Mouse (Mus musculus) ES-E14 (cell line): ENCODE measurements around the gene Arhgap40. TPM values are rescaled to one million over a fixed set of nuclear protein-coding genes. Genes with fewer than 3 reads are reported as not detected.

ENCODE experiments used
- DNase-seq: peaks from one replicate; pipeline ENCODE4 v3.0.0-alpha.2; 2013; ENCODE audit warnings: low read depth, low spot score
- H3K27ac ChIP-seq: 2 replicates; pipeline ENCODE4 v1.5.1; 2012; ENCODE audit warnings: low read depth, mild to moderate bottlenecking, low read length, moderate library complexity, mixed read lengths; ENCODE audit not compliant: poor library complexity, insufficient read depth, severe bottlenecking
- H3K36me3 ChIP-seq: 2 replicates; pipeline ENCODE4 v1.6.1; 2012; ENCODE audit warnings: mild to moderate bottlenecking, low read length, moderate library complexity, mixed read lengths; ENCODE audit not compliant: control insufficient read depth, poor library complexity, insufficient read depth, severe bottlenecking
- H3K4me1 ChIP-seq, 2 experiments: fragments of 150-350 bp in 1 of 2; sonication (generic) in 1 of 2; 2 replicates each; pipeline ENCODE4 v1.6.1; 2012; ENCODE audit warnings: low read length in 2 of 2, mild to moderate bottlenecking in 1 of 2, mixed read lengths in 1 of 2; ENCODE audit not compliant: control insufficient read depth in 2 of 2, insufficient read depth in 2 of 2, poor library complexity in 1 of 2
- H3K4me3 ChIP-seq, 2 experiments: fragments of 150-350 bp in 1 of 2; sonication (generic) in 1 of 2; 2 replicates each; pipeline ENCODE4 v1.5.1; 2012; ENCODE audit warnings: low read length in 2 of 2, low read depth in 1 of 2, mild to moderate bottlenecking in 1 of 2, mixed read lengths in 1 of 2; ENCODE audit not compliant: insufficient read depth in 1 of 2, poor library complexity in 1 of 2, severe bottlenecking in 1 of 2
- H3K9ac ChIP-seq: 2 replicates; pipeline ENCODE4 v1.6.1; 2012; ENCODE audit warnings: low read depth, mild to moderate bottlenecking, low read length, mixed read lengths; ENCODE audit not compliant: poor library complexity, insufficient read depth, severe bottlenecking
- H3K9me3 ChIP-seq: fragments of 150-350 bp; sonication (generic); 2 replicates; pipeline ENCODE4 v1.6.1; 2012; ENCODE audit warnings: low read depth, mild to moderate bottlenecking, low read length; ENCODE audit not compliant: control insufficient read depth, insufficient read depth
- CHD2 ChIP-seq: IDR thresholded peaks from 2 replicates; pipeline ENCODE4 v1.6.1; 2014; ENCODE audit warnings: mild to moderate bottlenecking, low read depth, low read length, inconsistent platforms
- HCFC1 ChIP-seq: IDR thresholded peaks from 2 replicates; pipeline ENCODE4 v1.6.1; 2012; ENCODE audit warnings: low read length, inconsistent platforms, borderline replicate concordance; ENCODE audit not compliant: insufficient read depth
- MAFK ChIP-seq: IDR thresholded peaks from 2 replicates; pipeline ENCODE4 v1.6.1; 2014; ENCODE audit warnings: mild to moderate bottlenecking, low read depth, low read length, inconsistent platforms; ENCODE audit not compliant: insufficient read depth
- ZC3H11A ChIP-seq: IDR thresholded peaks from 2 replicates; pipeline ENCODE4 v1.6.1; 2012; ENCODE audit warnings: low read depth, mild to moderate bottlenecking, inconsistent platforms, low read length, borderline replicate concordance
- ZNF384 ChIP-seq: IDR thresholded peaks from 2 replicates; pipeline ENCODE4 v1.6.1; 2012; ENCODE audit warnings: low read depth, low read length, inconsistent platforms
- in situ Hi-C, 2 experiments: fragments of 600-800 bp; cut with MboI; formaldehyde crosslinking; loops; one replicate each; pipeline ENCODE4 v1.15.1; 2025; ENCODE audit warnings: low sequenced_read_pairs in 2 of 2, inconsistent platforms in 1 of 2; ENCODE audit not compliant: unreplicated experiment in 2 of 2
- total RNA-seq: library from RNA; depleted of rRNA; stranded (reverse); fragments of 300-350 nt; gene quantifications from 2 replicates; pipeline ENCODE4 v1.2.3, GENCODE M21; 2012; rRNA removed

Gene Arhgap40
- total RNA-seq = 0.58 and 0.89 TPM in 2 replicates

GRCm38 (mm10) chr2:158512528-158512927 is at the start of gene Arhgap40:
TSS of gene Arhgap40 (plus strand) at chr2:158512796.
- in situ Hi-C loops = no loop called here
- TF ChIP-seq ZC3H11A (no peak), ZNF384 (no peak), MAFK (no peak), HCFC1 (no peak), CHD2 (no peak)
- no peak for DNase-seq
- H3K9ac ChIP-seq = no peak within 1 kb of the TSS
- no peaks in the 10 kb centered on the region for H3K9me3 ChIP-seq
- no peak within 1 kb of the TSS for H3K27ac ChIP-seq
- H3K4me3 ChIP-seq = no peak within 1 kb of the TSS
- 0 out of 4 replicates have a peak, but pooled peaks cover 0 to 4% of the 10 kb centered on the region in 2 experiments for H3K4me1 ChIP-seq
- no peaks in the 10 kb centered on the region for H3K36me3 ChIP-seq

- TF ChIP-seq ZNF384 = no peak
- TF ChIP-seq MAFK = no peak
- TF ChIP-seq CHD2 = no peak
- no peak for TF ChIP-seq ZC3H11A
- no peak for TF ChIP-seq HCFC1
- Histone ChIP-seq H3K9ac (no peak overlapping the region), H3K9me3 (no peaks in the 10 kb centered on the region), H3K4me1 (no peaks in the 10 kb centered on the region), H3K36me3 (peaks cover 2% of the 10 kb centered on the region; the same call in 1 of the 2 replicates), H3K27ac (no peak overlapping the region), H3K4me3 (no peak overlapping the region)
- DNase-seq = no peak
- in situ Hi-C loops = no loop called here
Observed at GRCm38 (mm10) chr2:158474159-158474558, 38.4 kb upstream of the Arhgap40 start.

GRCm38 (mm10) chr2:158477640-158478039 is 35.0 kb upstream of the Arhgap40 start:
- in situ Hi-C loops = no loop called here
- TF ChIP-seq MAFK (no peak), ZNF384 (no peak), HCFC1 (no peak), CHD2 (no peak), ZC3H11A (no peak)

GRCm38 (mm10) chr2:158498457-158498856 is 14.1 kb upstream of the Arhgap40 start:
- in situ Hi-C loops = no loop called here
- Histone ChIP-seq H3K36me3 (peaks cover 13% of the 10 kb centered on the region), H3K27ac (no peak overlapping the region), H3K4me3 (no peak overlapping the region), H3K4me1 (no peaks in the 10 kb centered on the region), H3K9me3 (no peaks in the 10 kb centered on the region), H3K9ac (no peak overlapping the region)
- TF ChIP-seq ZNF384 (no peak), CHD2 (no peak), HCFC1 (no peak), ZC3H11A (no peak), MAFK (no peak)
- no peak for DNase-seq

More at GRCm38 (mm10) chr2:158477640-158478039, 35.0 kb upstream of the Arhgap40 start:
- DNase-seq = no peak
- H3K36me3 ChIP-seq = peaks cover 2% of the 10 kb centered on the region
- no peaks in the 10 kb centered on the region for H3K4me1 ChIP-seq
- H3K4me3 ChIP-seq = no peak overlapping the region
- no peak overlapping the region for H3K9ac ChIP-seq
- no peaks in the 10 kb centered on the region for H3K9me3 ChIP-seq
- H3K27ac ChIP-seq = no peak overlapping the region
